Mouse (Mus musculus) liver, embryonic 12.5 days (tissue): Measurements from ENCODE around the gene Lrrc74b. TPM values are rescaled to one million over a fixed set of nuclear protein-coding genes. Genes with fewer than 3 reads are reported as not detected.

ENCODE experiments used
- ATAC-seq: fragments of 200-750 bp; cut with Nextera tagmentation; 2 replicates; pipeline ENCODE4 v1.8.0; 2017; ENCODE audit warnings: moderate number of reproducible peaks, mild to moderate bottlenecking, moderate library complexity
- H3K27ac ChIP-seq: fragments of 300-500 bp; sonication (generic); 2 replicates; pipeline ENCODE4 v1.5.1; 2016; ENCODE audit warnings: mild to moderate bottlenecking
- H3K27me3 ChIP-seq: fragments of 300-500 bp; sonication (generic); replicated peaks from 2 replicates; pipeline ENCODE4 v1.6.1; 2016; ENCODE audit warnings: mild to moderate bottlenecking, moderate library complexity
- H3K36me3 ChIP-seq: fragments of 300-500 bp; sonication (generic); 2 replicates; pipeline ENCODE4 v1.6.1; 2016; ENCODE audit warnings: mild to moderate bottlenecking, moderate library complexity
- H3K4me1 ChIP-seq: fragments of 300-500 bp; sonication (generic); 2 replicates; pipeline ENCODE4 v1.6.1; 2016
- H3K4me2 ChIP-seq: fragments of 300-500 bp; sonication (generic); 2 replicates; pipeline ENCODE4 v1.6.1; 2016; ENCODE audit warnings: mild to moderate bottlenecking, moderate library complexity
- H3K4me3 ChIP-seq: fragments of 300-500 bp; sonication (generic); 2 replicates; pipeline ENCODE4 v1.5.1; 2016; ENCODE audit warnings: mild to moderate bottlenecking, moderate library complexity
- H3K9ac ChIP-seq: fragments of 300-500 bp; sonication (generic); 2 replicates; pipeline ENCODE4 v1.6.1; 2016; ENCODE audit warnings: mild to moderate bottlenecking, moderate library complexity
- H3K9me3 ChIP-seq: fragments of 300-500 bp; sonication (generic); replicated peaks from 2 replicates; pipeline ENCODE4 v1.6.1; 2016; ENCODE audit warnings: mild to moderate bottlenecking, moderate library complexity
- WGBS: fragments of 180-500 bp; shearing (Covaris S2); methylation state at CpG from one replicate; pipeline ENCODE4 v1.1.7; 2016; ENCODE audit not compliant: insufficient replicate concordance; 5-methylcytosine and 5-hydroxymethylcytosine counted together
- polyA plus RNA-seq: library from polyadenylated mRNA; unstranded; fragments of >200 nt; fragmentation: Nextera tagmentation; extraction: Ambion mirVana; gene quantifications from 2 replicates; pipeline ENCODE4 v1.2.1, GENCODE M21; 2016

Gene Lrrc74b
- polyA plus RNA-seq, 1 experiment from 2014 or later = not detected

GRCm38 (mm10) chr16:17542632-17543031 is 18.4 kb downstream of the Lrrc74b start:
- Histone ChIP-seq H3K9ac (no peak overlapping the region), H3K4me1 (no peaks in the 10 kb centered on the region), H3K4me2 (no peak overlapping the region), H3K4me3 (no peak overlapping the region), H3K36me3 (no peaks in the 10 kb centered on the region), H3K27me3 (peaks cover 39% of the 10 kb centered on the region), H3K27ac (no peak overlapping the region), H3K9me3 (no peaks in the 10 kb centered on the region; the same call in 1 of the 2 replicates)
- 58% methylated on average over 2 of the region's 2 CpGs for WGBS
- no peak for ATAC-seq

GRCm38 (mm10) chr16:17536584-17536983 is 24.5 kb downstream of the Lrrc74b start:
- Histone ChIP-seq H3K4me3 (no peak overlapping the region), H3K27ac (no peak overlapping the region), H3K36me3 (no peaks in the 10 kb centered on the region), H3K9ac (no peak overlapping the region), H3K4me2 (no peak overlapping the region), H3K4me1 (peaks cover 12% of the 10 kb centered on the region), H3K9me3 (no peaks in the 10 kb centered on the region), H3K27me3 (peaks cover 30% of the 10 kb centered on the region)
- no peak for ATAC-seq
- WGBS = 70% methylated on average over 3 of the region's 3 CpGs

GRCm38 (mm10) chr16:17532676-17533329 is 28.2 kb downstream of the Lrrc74b start:
- WGBS = 53% methylated on average over 14 of the region's 14 CpGs
- Histone ChIP-seq H3K9ac (no peak overlapping the region), H3K27ac (no peak overlapping the region), H3K4me3 (no peak overlapping the region), H3K27me3 (no peaks in the 10 kb centered on the region; the same call in 1 of the 2 replicates), H3K9me3 (no peaks in the 10 kb centered on the region), H3K36me3 (peaks cover 15% of the 10 kb centered on the region), H3K4me1 (peaks cover 33% of the 10 kb centered on the region), H3K4me2 (no peak overlapping the region)
- no peak for ATAC-seq

GRCm38 (mm10) chr16:17532271-17532670 is 28.8 kb downstream of the Lrrc74b start:
- H3K9ac ChIP-seq = no peak overlapping the region
- H3K27ac ChIP-seq = no peak overlapping the region
- 52% methylated on average over 4 of the region's 4 CpGs for WGBS

GRCm38 (mm10) chr16:17530640-17531288 is 30.3 kb downstream of the Lrrc74b start, which contains the start of gene Thap7:
Gene Thap7, minus strand, starts transcription at chr16:17531136.
- Histone ChIP-seq H3K27ac (peak within 1 kb of the TSS; percentile 95), H3K4me3 (peak within 1 kb of the TSS; percentile 74), H3K9ac (peak within 1 kb of the TSS; percentile 88), H3K4me1 (peaks cover 33% of the 10 kb centered on the region), H3K9me3 (no peaks in the 10 kb centered on the region), H3K4me2 (peak within 1 kb of the TSS; percentile 97), H3K36me3 (peaks cover 36% of the 10 kb centered on the region), H3K27me3 (no peaks in the 10 kb centered on the region; the same call in 1 of the 2 replicates)
- under 1% methylated on average over 67 of the region's 67 CpGs for WGBS
- ATAC-seq = peak; percentile 96

More at GRCm38 (mm10) chr16:17532271-17532670, 28.8 kb downstream of the Lrrc74b start:
- no peak for ATAC-seq
- H3K4me1 ChIP-seq = peaks cover 33% of the 10 kb centered on the region
- H3K4me3 ChIP-seq = no peak overlapping the region
- no peak overlapping the region; the same call in 1 of the 2 replicates for H3K4me2 ChIP-seq
- H3K9me3 ChIP-seq = no peaks in the 10 kb centered on the region
- H3K27me3 ChIP-seq = no peaks in the 10 kb centered on the region; the same call in 1 of the 2 replicates
- H3K36me3 ChIP-seq = peaks cover 21% of the 10 kb centered on the region

GRCm38 (mm10) chr16:17529981-17530586 is 31.0 kb downstream of the Lrrc74b start:
- H3K4me2 ChIP-seq = peak overlapping the region; percentile 97
- no peak for ATAC-seq
- peaks cover 33% of the 10 kb centered on the region for H3K4me1 ChIP-seq
- H3K4me3 ChIP-seq = peak overlapping the region; percentile 74
- H3K9me3 ChIP-seq = no peaks in the 10 kb centered on the region
- H3K9ac ChIP-seq = peak overlapping the region; percentile 88
- no peaks in the 10 kb centered on the region; the same call in 1 of the 2 replicates for H3K27me3 ChIP-seq
- peak overlapping the region; percentile 95 for H3K27ac ChIP-seq
- WGBS = 13% methylated on average over 17 of the region's 17 CpGs
- H3K36me3 ChIP-seq = peaks cover 42% of the 10 kb centered on the region

GRCm38 (mm10) chr16:17528276-17528675 is 32.8 kb downstream of the Lrrc74b start:
- Histone ChIP-seq H3K4me1 (peaks cover 33% of the 10 kb centered on the region), H3K9ac (no peak overlapping the region), H3K9me3 (no peaks in the 10 kb centered on the region), H3K4me3 (no peak overlapping the region), H3K27ac (no peak overlapping the region), H3K4me2 (no peak overlapping the region), H3K27me3 (no peaks in the 10 kb centered on the region; the same call in 1 of the 2 replicates), H3K36me3 (peaks cover 59% of the 10 kb centered on the region)
- WGBS = 85% methylated on average over 13 of the region's 13 CpGs
- ATAC-seq = no peak

- no peak overlapping the region for H3K9ac ChIP-seq
- no peak overlapping the region for H3K27ac ChIP-seq
- no peaks in the 10 kb centered on the region for H3K9me3 ChIP-seq
- H3K36me3 ChIP-seq = peaks cover 65% of the 10 kb centered on the region
- H3K27me3 ChIP-seq = no peaks in the 10 kb centered on the region; the same call in 1 of the 2 replicates
- peaks cover 31% of the 10 kb centered on the region for H3K4me1 ChIP-seq
- ATAC-seq = no peak
- no peak overlapping the region for H3K4me2 ChIP-seq
- no peak overlapping the region for H3K4me3 ChIP-seq
Observed at GRCm38 (mm10) chr16:17527606-17528005, 33.4 kb downstream of the Lrrc74b start.

- no peak overlapping the region for H3K4me2 ChIP-seq
- peak overlapping the region; percentile 39; the same call in 1 of the 2 replicates for H3K27ac ChIP-seq
- peaks cover 18% of the 10 kb centered on the region for H3K4me1 ChIP-seq
- H3K9me3 ChIP-seq = no peaks in the 10 kb centered on the region
- 76% methylated on average over 6 of the region's 6 CpGs for WGBS
- peaks cover 79% of the 10 kb centered on the region for H3K36me3 ChIP-seq
- H3K27me3 ChIP-seq = no peaks in the 10 kb centered on the region
- no peak overlapping the region for H3K4me3 ChIP-seq
- no peak for ATAC-seq
- no peak overlapping the region for H3K9ac ChIP-seq
Observed at GRCm38 (mm10) chr16:17526223-17526622, 34.8 kb downstream of the Lrrc74b start.

GRCm38 (mm10) chr16:17525524-17525923 is 35.5 kb downstream of the Lrrc74b start:
- Histone ChIP-seq H3K4me3 (no peak overlapping the region), H3K4me2 (no peak overlapping the region), H3K9ac (no peak overlapping the region), H3K4me1 (peaks cover 17% of the 10 kb centered on the region), H3K9me3 (no peaks in the 10 kb centered on the region), H3K27ac (no peak overlapping the region), H3K36me3 (peaks cover 86% of the 10 kb centered on the region), H3K27me3 (no peaks in the 10 kb centered on the region)
- ATAC-seq = no peak
- WGBS = 75% methylated on average over 3 of the region's 3 CpGs

- Histone ChIP-seq H3K9me3 (no peaks in the 10 kb centered on the region), H3K27ac (no peak overlapping the region), H3K4me3 (no peak overlapping the region), H3K9ac (no peak overlapping the region), H3K27me3 (no peaks in the 10 kb centered on the region), H3K4me2 (no peak overlapping the region), H3K36me3 (peaks cover 98% of the 10 kb centered on the region), H3K4me1 (0 out of 2 replicates have a peak, but pooled peaks cover 5% of the 10 kb centered on the region)
- WGBS = 80% methylated on average over 11 of the region's 11 CpGs
- no peak for ATAC-seq
Observed at GRCm38 (mm10) chr16:17524156-17524555, 36.9 kb downstream of the Lrrc74b start.

GRCm38 (mm10) chr16:17518910-17519309 is 42.1 kb downstream of the Lrrc74b start:
- Histone ChIP-seq H3K9ac (no peak overlapping the region), H3K27me3 (no peaks in the 10 kb centered on the region), H3K27ac (no peak overlapping the region), H3K36me3 (peaks cover 98% of the 10 kb centered on the region), H3K4me1 (no peaks in the 10 kb centered on the region), H3K4me3 (no peak overlapping the region), H3K4me2 (no peak overlapping the region), H3K9me3 (no peaks in the 10 kb centered on the region)
- WGBS = 63% methylated on average over 2 of the region's 2 CpGs
- ATAC-seq = no peak
